Mouse (Mus musculus): Measurements from ENCODE around the gene Ctsd. TPM values are rescaled to one million over a fixed set of nuclear protein-coding genes. Genes with fewer than 3 reads are reported as not detected.

The Ctsd gene
- polyA plus RNA-seq, 1 experiment from 2014 or later, result 453 TPM

GRCm38 (mm10) chr7:142371398-142371767 is 16.5 kb downstream of the Ctsd start:
- no peaks in the 10 kb centered on the region for H3K9me3 ChIP-seq (ENCODE audit: low read length)
- peaks cover 19% of the 10 kb centered on the region for H3K4me1 ChIP-seq (ENCODE audit: insufficient read depth, low read length)
- H3K4me3 ChIP-seq (ENCODE audit: low read length), result peak overlapping the region; percentile 53
- H3K27ac ChIP-seq (ENCODE audit: low read length), result no peak overlapping the region
- peak overlapping the region; percentile 92 for H3K4me2 ChIP-seq (replicated peaks; ENCODE audit: low read depth, low read length)
- H3K9ac ChIP-seq (replicated peaks; ENCODE audit: low read length), result peak overlapping the region; percentile 58; the same call in 1 of the 2 replicates
- 26% methylated on average over 11 of the region's 11 CpGs for WGBS
- peaks cover 9% of the 10 kb centered on the region for H3K36me3 ChIP-seq (ENCODE audit: insufficient read depth, low read length)
- H3K27me3 ChIP-seq (ENCODE audit: insufficient read depth, low read length), result peaks cover 15% of the 10 kb centered on the region
- no peak for ATAC-seq (ENCODE audit: low FRiP score, low TSS enrichment)

DNA sequence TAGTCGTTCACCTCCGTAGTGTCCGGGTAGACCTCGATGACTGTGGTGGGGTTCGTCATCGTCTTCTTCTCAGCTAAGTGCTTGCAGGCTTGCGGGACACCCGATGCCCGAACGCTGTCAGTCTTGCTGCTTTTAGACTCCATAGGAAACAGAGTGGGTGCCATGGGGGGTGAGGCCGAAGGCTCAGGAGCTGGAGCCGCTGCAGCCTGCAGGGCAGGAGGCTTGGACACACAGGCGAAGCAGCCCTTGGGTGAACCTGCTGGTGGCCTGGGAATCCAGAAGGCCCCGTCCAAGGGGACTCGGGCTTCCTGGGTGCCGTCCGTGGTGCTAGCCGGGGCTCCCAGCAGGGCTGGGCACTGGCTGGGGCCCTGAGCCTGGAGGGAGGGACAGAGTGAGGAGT is 16.9 kb downstream of the Ctsd start:
- 82% methylated on average over 18 of the region's 18 CpGs for WGBS
- Histone ChIP-seq H3K9ac (replicated peaks; ENCODE audit: low read length) (no peak overlapping the region), H3K36me3 (ENCODE audit: insufficient read depth, low read length) (peaks cover 5% of the 10 kb centered on the region), H3K27ac (ENCODE audit: low read length) (no peak overlapping the region), H3K4me2 (replicated peaks; ENCODE audit: low read depth, low read length) (0 out of 2 replicates have a peak overlapping the region, but pooled peaks have one; percentile 92), H3K4me1 (ENCODE audit: insufficient read depth, low read length) (peaks cover 19% of the 10 kb centered on the region), H3K4me3 (ENCODE audit: low read length) (no peak overlapping the region; the same call in 1 of the 2 replicates), H3K9me3 (ENCODE audit: low read length) (no peaks in the 10 kb centered on the region), H3K27me3 (ENCODE audit: insufficient read depth, low read length) (peaks cover 15% of the 10 kb centered on the region)
- ATAC-seq (ENCODE audit: low FRiP score, low TSS enrichment), result no peak

GRCm38 (mm10) chr7:142369820-142370219 is 18.0 kb downstream of the Ctsd start:
- 61% methylated on average over 6 of the region's 6 CpGs for WGBS
- H3K4me1 ChIP-seq (ENCODE audit: insufficient read depth, low read length), result peaks cover 19% of the 10 kb centered on the region
- H3K9ac ChIP-seq (replicated peaks; ENCODE audit: low read length), result no peak overlapping the region
- H3K4me2 ChIP-seq (replicated peaks; ENCODE audit: low read depth, low read length), result no peak overlapping the region
- no peaks in the 10 kb centered on the region for H3K9me3 ChIP-seq (ENCODE audit: low read length)
- no peaks in the 10 kb centered on the region for H3K36me3 ChIP-seq (ENCODE audit: insufficient read depth, low read length)
- no peak for ATAC-seq (ENCODE audit: low FRiP score, low TSS enrichment)
- no peak overlapping the region for H3K4me3 ChIP-seq (ENCODE audit: low read length)
- no peak overlapping the region for H3K27ac ChIP-seq (ENCODE audit: low read length)
- H3K27me3 ChIP-seq (ENCODE audit: insufficient read depth, low read length), result peaks cover 15% of the 10 kb centered on the region

GRCm38 (mm10) chr7:142368856-142369255 is 19.0 kb downstream of the Ctsd start:
- Histone ChIP-seq H3K36me3 (ENCODE audit: insufficient read depth, low read length) (no peaks in the 10 kb centered on the region), H3K9me3 (ENCODE audit: low read length) (no peaks in the 10 kb centered on the region), H3K4me2 (replicated peaks; ENCODE audit: low read depth, low read length) (no peak overlapping the region), H3K27me3 (ENCODE audit: insufficient read depth, low read length) (peaks cover 15% of the 10 kb centered on the region), H3K27ac (ENCODE audit: low read length) (no peak overlapping the region), H3K4me3 (ENCODE audit: low read length) (no peak overlapping the region), H3K4me1 (ENCODE audit: insufficient read depth, low read length) (peaks cover 16% of the 10 kb centered on the region), H3K9ac (replicated peaks; ENCODE audit: low read length) (no peak overlapping the region)
- 81% methylated on average over 2 of the region's 2 CpGs for WGBS
- no peak for ATAC-seq (ENCODE audit: low FRiP score, low TSS enrichment)

DNA sequence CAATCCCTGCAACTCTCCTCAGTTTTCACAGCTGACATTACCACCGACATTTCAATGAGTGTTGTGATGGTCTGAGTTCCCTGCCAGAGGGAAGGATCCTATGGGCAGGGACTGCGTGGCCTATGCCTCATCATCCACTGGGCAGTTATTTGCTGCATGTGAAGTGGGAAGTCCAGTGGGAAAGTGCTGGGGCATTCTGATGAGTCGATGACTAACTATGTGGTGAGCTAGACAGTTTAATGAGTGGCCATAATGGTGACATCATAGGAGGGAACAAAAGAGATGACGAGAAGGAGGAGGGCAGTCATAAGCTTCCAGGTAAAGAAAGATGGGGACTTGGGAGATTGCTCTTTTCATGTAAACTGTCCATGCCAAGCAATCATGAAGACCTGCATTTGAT is 24.7 kb downstream of the Ctsd start:
- ATAC-seq (ENCODE audit: low FRiP score, low TSS enrichment), result no peak
- Histone ChIP-seq H3K9me3 (ENCODE audit: low read length) (no peaks in the 10 kb centered on the region), H3K9ac (replicated peaks; ENCODE audit: low read length) (no peak overlapping the region), H3K27me3 (ENCODE audit: insufficient read depth, low read length) (no peaks in the 10 kb centered on the region), H3K36me3 (ENCODE audit: insufficient read depth, low read length) (no peaks in the 10 kb centered on the region), H3K4me2 (replicated peaks; ENCODE audit: low read depth, low read length) (no peak overlapping the region), H3K4me1 (ENCODE audit: insufficient read depth, low read length) (no peaks in the 10 kb centered on the region), H3K4me3 (ENCODE audit: low read length) (no peak overlapping the region), H3K27ac (ENCODE audit: low read length) (no peak overlapping the region)
- 67% methylated on average over 4 of the region's 4 CpGs for WGBS

DNA sequence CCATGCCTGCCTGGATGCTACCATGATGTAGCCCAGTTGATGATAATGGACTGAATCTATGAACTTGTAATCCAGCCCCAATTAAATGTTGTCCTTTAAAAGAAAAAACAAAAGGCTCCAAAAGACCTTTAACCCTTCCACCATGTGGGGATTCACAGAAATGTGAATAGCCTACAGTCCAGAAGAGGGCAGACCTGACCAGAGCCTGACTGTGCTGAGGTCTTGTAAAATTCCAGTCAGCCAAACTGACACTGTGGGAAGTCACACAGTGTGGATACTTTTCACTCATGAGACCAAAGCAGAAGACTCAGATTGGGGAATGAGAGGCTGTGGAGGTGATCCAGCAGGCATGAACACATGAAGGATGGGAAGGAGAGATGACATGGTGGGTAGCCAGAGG is 27.1 kb downstream of the Ctsd start:
- Histone ChIP-seq H3K4me1 (ENCODE audit: insufficient read depth, low read length) (no peaks in the 10 kb centered on the region), H3K27me3 (ENCODE audit: insufficient read depth, low read length) (no peaks in the 10 kb centered on the region), H3K9me3 (ENCODE audit: low read length) (no peaks in the 10 kb centered on the region), H3K9ac (replicated peaks; ENCODE audit: low read length) (no peak overlapping the region), H3K36me3 (ENCODE audit: insufficient read depth, low read length) (no peaks in the 10 kb centered on the region), H3K4me3 (ENCODE audit: low read length) (no peak overlapping the region), H3K4me2 (replicated peaks; ENCODE audit: low read depth, low read length) (no peak overlapping the region), H3K27ac (ENCODE audit: low read length) (no peak overlapping the region)
- ATAC-seq (ENCODE audit: low FRiP score, low TSS enrichment), result no peak

DNA sequence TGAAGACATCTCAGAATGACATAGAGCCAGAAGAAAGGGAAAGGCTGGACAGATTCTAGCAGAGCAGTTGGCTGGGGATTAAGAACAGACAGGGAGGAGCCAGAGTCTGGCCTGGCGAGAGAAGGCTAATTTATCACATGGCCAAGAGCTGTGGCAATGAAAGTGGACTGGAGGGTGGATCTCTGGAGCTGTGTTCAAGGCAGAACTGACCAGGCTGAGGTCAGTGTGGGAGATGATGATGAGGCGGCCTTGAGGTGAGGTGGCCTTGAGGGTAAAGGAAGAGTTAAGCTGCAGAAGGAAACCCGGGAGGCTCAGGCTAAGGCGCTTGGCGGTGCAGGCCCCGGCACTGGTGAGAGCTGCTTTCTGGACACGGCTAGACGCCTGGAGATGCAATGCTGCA is 28.7 kb downstream of the Ctsd start:
- 53% methylated on average over 8 of the region's 8 CpGs for WGBS
- Histone ChIP-seq H3K27me3 (ENCODE audit: insufficient read depth, low read length) (no peaks in the 10 kb centered on the region), H3K9ac (replicated peaks; ENCODE audit: low read length) (no peak overlapping the region), H3K4me3 (ENCODE audit: low read length) (no peak overlapping the region), H3K9me3 (ENCODE audit: low read length) (no peaks in the 10 kb centered on the region), H3K4me2 (replicated peaks; ENCODE audit: low read depth, low read length) (no peak overlapping the region), H3K36me3 (ENCODE audit: insufficient read depth, low read length) (no peaks in the 10 kb centered on the region), H3K4me1 (ENCODE audit: insufficient read depth, low read length) (no peaks in the 10 kb centered on the region), H3K27ac (ENCODE audit: low read length) (no peak overlapping the region)
- no peak for ATAC-seq (ENCODE audit: low FRiP score, low TSS enrichment)

- H3K9me3 ChIP-seq (ENCODE audit: low read length), result no peaks in the 10 kb centered on the region
- H3K4me3 ChIP-seq (ENCODE audit: low read length), result no peak overlapping the region
- no peaks in the 10 kb centered on the region for H3K4me1 ChIP-seq (ENCODE audit: insufficient read depth, low read length)
- ATAC-seq (ENCODE audit: low FRiP score, low TSS enrichment), result no peak
- no peaks in the 10 kb centered on the region for H3K36me3 ChIP-seq (ENCODE audit: insufficient read depth, low read length)
- WGBS, result 80% methylated on average over 3 of the region's 3 CpGs
- H3K27ac ChIP-seq (ENCODE audit: low read length), result no peak overlapping the region
- no peak overlapping the region for H3K9ac ChIP-seq (replicated peaks; ENCODE audit: low read length)
- H3K4me2 ChIP-seq (replicated peaks; ENCODE audit: low read depth, low read length), result no peak overlapping the region
- no peaks in the 10 kb centered on the region for H3K27me3 ChIP-seq (ENCODE audit: insufficient read depth, low read length)
Observed at GRCm38 (mm10) chr7:142357566-142357965, 30.3 kb downstream of the Ctsd start.

GRCm38 (mm10) chr7:142354661-142355233 is 33.1 kb downstream of the Ctsd start:
- H3K4me3 ChIP-seq (ENCODE audit: low read length), result no peak overlapping the region
- no peaks in the 10 kb centered on the region for H3K36me3 ChIP-seq (ENCODE audit: insufficient read depth, low read length)
- no peak overlapping the region for H3K9ac ChIP-seq (replicated peaks; ENCODE audit: low read length)
- H3K4me2 ChIP-seq (replicated peaks; ENCODE audit: low read depth, low read length), result no peak overlapping the region
- no peak overlapping the region for H3K27ac ChIP-seq (ENCODE audit: low read length)
- WGBS, result 51% methylated on average over 8 of the region's 8 CpGs
- H3K9me3 ChIP-seq (ENCODE audit: low read length), result no peaks in the 10 kb centered on the region
- H3K27me3 ChIP-seq (ENCODE audit: insufficient read depth, low read length), result no peaks in the 10 kb centered on the region
- ATAC-seq (ENCODE audit: low FRiP score, low TSS enrichment), result no peak
- H3K4me1 ChIP-seq (ENCODE audit: insufficient read depth, low read length), result peaks cover 4% of the 10 kb centered on the region; the same call in 1 of the 2 replicates

DNA sequence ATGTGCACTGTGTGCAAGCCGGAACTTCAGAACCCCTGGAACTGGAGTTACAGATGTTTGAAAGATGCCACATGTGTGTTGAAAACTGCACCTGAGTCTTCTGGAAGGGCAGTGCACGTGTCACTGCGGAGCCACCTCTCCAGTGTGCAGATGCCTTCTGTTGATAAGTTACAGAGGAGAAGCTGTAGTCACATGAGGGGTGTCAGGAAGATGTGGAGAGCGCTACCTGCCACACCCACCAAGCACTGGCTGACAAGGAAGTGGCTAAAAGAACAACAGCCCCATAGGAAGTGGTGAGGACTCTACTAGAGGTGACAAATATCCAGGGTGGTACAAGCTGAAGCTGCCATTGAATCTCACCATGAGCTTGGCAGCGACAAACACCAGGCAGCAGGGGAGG is 34.0 kb downstream of the Ctsd start:
- ATAC-seq (ENCODE audit: low FRiP score, low TSS enrichment), result no peak
- 72% methylated on average over 5 of the region's 5 CpGs for WGBS
- H3K4me2 ChIP-seq (replicated peaks; ENCODE audit: low read depth, low read length), result no peak overlapping the region

More for the DNA sequence above, 34.0 kb downstream of the Ctsd start:
- no peak overlapping the region for H3K27ac ChIP-seq (ENCODE audit: low read length)
- no peaks in the 10 kb centered on the region for H3K36me3 ChIP-seq (ENCODE audit: insufficient read depth, low read length)
- no peak overlapping the region for H3K4me3 ChIP-seq (ENCODE audit: low read length)
- peaks cover 11% of the 10 kb centered on the region for H3K4me1 ChIP-seq (ENCODE audit: insufficient read depth, low read length)
- H3K9me3 ChIP-seq (ENCODE audit: low read length), result no peaks in the 10 kb centered on the region
- H3K9ac ChIP-seq (replicated peaks; ENCODE audit: low read length), result no peak overlapping the region
- no peaks in the 10 kb centered on the region for H3K27me3 ChIP-seq (ENCODE audit: insufficient read depth, low read length)

Data from kidney, embryonic 16.5 days (tissue).